Mouse (Mus musculus): ENCODE data around the gene Slc2a5. TPM values are rescaled to one million over a fixed set of nuclear protein-coding genes. Genes with fewer than 3 reads are reported as not detected.

Slc2a5 gene
- polyA plus RNA-seq, 1 experiment = not detected

GRCm38 (mm10) chr4:150144242-150144641 is 25.2 kb downstream of the Slc2a5 start:
- Histone ChIP-seq H3K27me3 (ENCODE audit: control insufficient read depth) (no peaks in the 10 kb centered on the region), H3K36me3 (ENCODE audit: control insufficient read depth) (no peaks in the 10 kb centered on the region), H3K4me1 (ENCODE audit: control insufficient read depth) (no peaks in the 10 kb centered on the region; the same call in 1 of the 2 replicates), H3K4me3 (replicated peaks) (no peak overlapping the region), H3K9me3 (ENCODE audit: control insufficient read depth, low read length) (no peaks in the 10 kb centered on the region)
- TF ChIP-seq TAL1 (IDR thresholded peaks at IDR 0.05; ENCODE audit: low read length) (no peak), GATA1 (IDR thresholded peaks at IDR 0.05; ENCODE audit: low read length) (no peak)

GRCm38 (mm10) chr4:150146286-150146685 is 27.2 kb downstream of the Slc2a5 start:
- Histone ChIP-seq H3K4me3 (replicated peaks) (no peak overlapping the region), H3K36me3 (ENCODE audit: control insufficient read depth) (no peaks in the 10 kb centered on the region), H3K9me3 (ENCODE audit: control insufficient read depth, low read length) (no peaks in the 10 kb centered on the region), H3K27me3 (ENCODE audit: control insufficient read depth) (no peaks in the 10 kb centered on the region), H3K4me1 (ENCODE audit: control insufficient read depth) (no peaks in the 10 kb centered on the region; the same call in 1 of the 2 replicates)
- no peak for TF ChIP-seq GATA1 (IDR thresholded peaks at IDR 0.05; ENCODE audit: low read length)
- no peak for TF ChIP-seq TAL1 (IDR thresholded peaks at IDR 0.05; ENCODE audit: low read length)

GRCm38 (mm10) chr4:150151045-150151444 is 32.0 kb downstream of the Slc2a5 start:
- peaks cover 9% of the 10 kb centered on the region for H3K4me1 ChIP-seq (ENCODE audit: control insufficient read depth)
- H3K9me3 ChIP-seq (ENCODE audit: control insufficient read depth, low read length) = no peaks in the 10 kb centered on the region
- no peak overlapping the region for H3K4me3 ChIP-seq (replicated peaks)
- TF ChIP-seq TAL1 (IDR thresholded peaks at IDR 0.05; ENCODE audit: low read length) = no peak
- no peak for TF ChIP-seq GATA1 (IDR thresholded peaks at IDR 0.05; ENCODE audit: low read length)
- H3K27me3 ChIP-seq (ENCODE audit: control insufficient read depth) = no peaks in the 10 kb centered on the region
- H3K36me3 ChIP-seq (ENCODE audit: control insufficient read depth) = no peaks in the 10 kb centered on the region

- Histone ChIP-seq H3K4me3 (replicated peaks) (no peak overlapping the region), H3K4me1 (ENCODE audit: control insufficient read depth) (peaks cover 9% of the 10 kb centered on the region), H3K9me3 (ENCODE audit: control insufficient read depth, low read length) (no peaks in the 10 kb centered on the region), H3K36me3 (ENCODE audit: control insufficient read depth) (no peaks in the 10 kb centered on the region), H3K27me3 (ENCODE audit: control insufficient read depth) (no peaks in the 10 kb centered on the region)
- no peak for TF ChIP-seq TAL1 (IDR thresholded peaks at IDR 0.05; ENCODE audit: low read length)
- TF ChIP-seq GATA1 (IDR thresholded peaks at IDR 0.05; ENCODE audit: low read length) = no peak
Measured at GRCm38 (mm10) chr4:150152483-150152882, 33.4 kb downstream of the Slc2a5 start.

- no peaks in the 10 kb centered on the region for H3K27me3 ChIP-seq (ENCODE audit: control insufficient read depth)
- no peaks in the 10 kb centered on the region for H3K36me3 ChIP-seq (ENCODE audit: control insufficient read depth)
- H3K4me1 ChIP-seq (ENCODE audit: control insufficient read depth) = peaks cover 9% of the 10 kb centered on the region
- H3K4me3 ChIP-seq (replicated peaks) = no peak overlapping the region
- no peaks in the 10 kb centered on the region for H3K9me3 ChIP-seq (ENCODE audit: control insufficient read depth, low read length)
- no peak for TF ChIP-seq GATA1 (IDR thresholded peaks at IDR 0.05; ENCODE audit: low read length)
- no peak for TF ChIP-seq TAL1 (IDR thresholded peaks at IDR 0.05; ENCODE audit: low read length)
Measured at GRCm38 (mm10) chr4:150155301-150155700, 36.2 kb downstream of the Slc2a5 start.

- no peak for TF ChIP-seq GATA1 (IDR thresholded peaks at IDR 0.05; ENCODE audit: low read length)
- no peak for TF ChIP-seq TAL1 (IDR thresholded peaks at IDR 0.05; ENCODE audit: low read length)
- no peaks in the 10 kb centered on the region for H3K36me3 ChIP-seq (ENCODE audit: control insufficient read depth)
- H3K4me3 ChIP-seq (replicated peaks) = no peak overlapping the region
- no peaks in the 10 kb centered on the region for H3K27me3 ChIP-seq (ENCODE audit: control insufficient read depth)
- H3K4me1 ChIP-seq (ENCODE audit: control insufficient read depth) = peaks cover 9% of the 10 kb centered on the region
- H3K9me3 ChIP-seq (ENCODE audit: control insufficient read depth, low read length) = no peaks in the 10 kb centered on the region
Measured at GRCm38 (mm10) chr4:150155731-150156130, 36.6 kb downstream of the Slc2a5 start.

- TF ChIP-seq GATA1 (IDR thresholded peaks at IDR 0.05; ENCODE audit: low read length) (no peak), TAL1 (IDR thresholded peaks at IDR 0.05; ENCODE audit: low read length) (no peak)
- Histone ChIP-seq H3K4me1 (ENCODE audit: control insufficient read depth) (peaks cover 4% of the 10 kb centered on the region), H3K9me3 (ENCODE audit: control insufficient read depth, low read length) (peaks cover under 1% of the 10 kb centered on the region; the same call in 1 of the 2 replicates)
Measured at GRCm38 (mm10) chr4:150157348-150157882, 38.3 kb downstream of the Slc2a5 start.

GRCm38 (mm10) chr4:150159458-150159857 is 40.4 kb downstream of the Slc2a5 start:
- Histone ChIP-seq H3K36me3 (ENCODE audit: control insufficient read depth) (no peaks in the 10 kb centered on the region), H3K4me1 (ENCODE audit: control insufficient read depth) (no peaks in the 10 kb centered on the region), H3K27me3 (ENCODE audit: control insufficient read depth) (no peaks in the 10 kb centered on the region; the same call in 1 of the 2 replicates), H3K4me3 (replicated peaks) (no peak overlapping the region), H3K9me3 (ENCODE audit: control insufficient read depth, low read length) (peaks cover 15% of the 10 kb centered on the region)
- no peak for TF ChIP-seq GATA1 (IDR thresholded peaks at IDR 0.05; ENCODE audit: low read length)
- TF ChIP-seq TAL1 (IDR thresholded peaks at IDR 0.05; ENCODE audit: low read length) = no peak

More at GRCm38 (mm10) chr4:150157348-150157882, 38.3 kb downstream of the Slc2a5 start:
- Histone ChIP-seq H3K36me3 (ENCODE audit: control insufficient read depth) (no peaks in the 10 kb centered on the region), H3K27me3 (ENCODE audit: control insufficient read depth) (no peaks in the 10 kb centered on the region), H3K4me3 (replicated peaks) (no peak overlapping the region)

GRCm38 (mm10) chr4:150162561-150163169 is 43.6 kb downstream of the Slc2a5 start:
- Histone ChIP-seq H3K36me3 (ENCODE audit: control insufficient read depth) (no peaks in the 10 kb centered on the region), H3K4me1 (ENCODE audit: control insufficient read depth) (no peaks in the 10 kb centered on the region), H3K27me3 (ENCODE audit: control insufficient read depth) (no peaks in the 10 kb centered on the region; the same call in 1 of the 2 replicates), H3K9me3 (ENCODE audit: control insufficient read depth, low read length) (peaks cover 15% of the 10 kb centered on the region), H3K4me3 (replicated peaks) (no peak overlapping the region)
- TF ChIP-seq TAL1 (IDR thresholded peaks at IDR 0.05; ENCODE audit: low read length) = no peak
- no peak for TF ChIP-seq GATA1 (IDR thresholded peaks at IDR 0.05; ENCODE audit: low read length)
